Mouse (Mus musculus) liver, postnatal 0 days (tissue): ENCODE results near the gene Xlr5b. TPM values are rescaled to one million over a fixed set of nuclear protein-coding genes. Genes with fewer than 3 reads are reported as not detected.
"Not testable (repeated sequence)": the region's sequence is repeated elsewhere in the genome, so short reads cannot be mapped to it uniquely, and the experiment has no call there.

ENCODE experiments used
- ATAC-seq: fragments of 200-750 bp; cut with Nextera tagmentation; 2 replicates; pipeline ENCODE4 v1.8.0; 2017; ENCODE audit warnings: mild to moderate bottlenecking, moderate library complexity
- DNase-seq: peaks from one replicate; pipeline ENCODE4 v3.0.0-alpha.2; 2016
- H3K27ac ChIP-seq: fragments of 300-500 bp; sonication (generic); 2 replicates; pipeline ENCODE4 v1.5.1; 2014; ENCODE audit warnings: antibody characterized with exemption, moderate library complexity, mild to moderate bottlenecking, low read depth
- H3K27me3 ChIP-seq: fragments of 300-500 bp; sonication (generic); 2 replicates; pipeline ENCODE4 v1.6.1; 2014; ENCODE audit warnings: low read length, control low read depth, mixed read lengths; ENCODE audit not compliant: insufficient read depth
- H3K36me3 ChIP-seq: fragments of 300-500 bp; sonication (generic); replicated peaks from 2 replicates; pipeline ENCODE4 v1.6.1; 2014; ENCODE audit warnings: mild to moderate bottlenecking, control low read depth, low read length, moderate library complexity, mixed read lengths; ENCODE audit not compliant: insufficient read depth
- H3K4me1 ChIP-seq: fragments of 300-500 bp; sonication (generic); 2 replicates; pipeline ENCODE4 v1.6.1; 2014; ENCODE audit warnings: antibody characterized with exemption, mild to moderate bottlenecking, control low read depth; ENCODE audit not compliant: insufficient read depth
- H3K4me2 ChIP-seq: fragments of 300-500 bp; sonication (generic); 2 replicates; pipeline ENCODE4 v1.6.1; 2014; ENCODE audit warnings: low read depth, mild to moderate bottlenecking, low read length, moderate library complexity, mixed read lengths
- H3K4me3 ChIP-seq: fragments of 300-500 bp; sonication (generic); 2 replicates; pipeline ENCODE4 v1.5.1; 2014; ENCODE audit warnings: low read depth, low read length
- H3K9ac ChIP-seq: fragments of 300-500 bp; sonication (generic); replicated peaks from 2 replicates; pipeline ENCODE4 v1.6.1; 2014; ENCODE audit warnings: mild to moderate bottlenecking, moderate library complexity
- H3K9me3 ChIP-seq: fragments of 300-500 bp; sonication (generic); 2 replicates; pipeline ENCODE4 v1.6.1; 2016; ENCODE audit warnings: mild to moderate bottlenecking, control low read depth, low read length, mixed read lengths
- WGBS: fragments of 180-500 bp; shearing (Covaris S2); extraction: QIAGEN DNeasy Blood & Tissue Kit; methylation state at CpG from one replicate; pipeline ENCODE4 v1.1.7; 2014; ENCODE audit not compliant: insufficient replicate concordance; 5-methylcytosine and 5-hydroxymethylcytosine counted together
- polyA plus RNA-seq: library from polyadenylated mRNA; unstranded; fragments of >200 nt; fragmentation: Nextera tagmentation; extraction: Ambion mirVana; gene quantifications from 2 replicates; pipeline ENCODE4 v1.2.1, GENCODE M21; 2015

Gene Xlr5b
- polyA plus RNA-seq = not detected in 2 replicates

GRCm38 (mm10) chrX:73148496-73148895, at the start of gene Xlr5b:
Xlr5b (plus strand) TSS chrX:73148796.
- no CpG with 5 or more reads among the region's 20 CpGs for WGBS
- H3K27ac ChIP-seq = not testable (repeated sequence)

GRCm38 (mm10) chrX:73116747-73117146, 31.8 kb upstream of the Xlr5b start, which contains the start of gene Gm14685:
Gm14685 (plus strand) TSS chrX:73117047.
- H3K9ac ChIP-seq, H3K4me2 ChIP-seq, H3K36me3 ChIP-seq, DNase-seq, H3K9me3 ChIP-seq, ATAC-seq, H3K4me1 ChIP-seq, H3K27me3 ChIP-seq, H3K4me3 ChIP-seq, H3K27ac ChIP-seq: not testable (repeated sequence)
- no CpG with 5 or more reads among the region's 7 CpGs for WGBS

More at GRCm38 (mm10) chrX:73148496-73148895, at the start of gene Xlr5b:
- not testable (repeated sequence) for ATAC-seq, H3K36me3 ChIP-seq, H3K4me2 ChIP-seq, DNase-seq, H3K9me3 ChIP-seq, H3K4me1 ChIP-seq, H3K9ac ChIP-seq, H3K27me3 ChIP-seq, H3K4me3 ChIP-seq

- no CpG with 5 or more reads among the region's 12 CpGs for WGBS
Observed at GRCm38 (mm10) chrX:73122859-73123829, 25.5 kb upstream of the Xlr5b start.

GRCm38 (mm10) chrX:73143218-73143618, 5.4 kb upstream of the Xlr5b start:
- H3K4me2 ChIP-seq, H3K4me1 ChIP-seq, DNase-seq, H3K4me3 ChIP-seq, H3K36me3 ChIP-seq, H3K9ac ChIP-seq, H3K27ac ChIP-seq, H3K9me3 ChIP-seq, H3K27me3 ChIP-seq: not testable (repeated sequence)
- ATAC-seq = peak; percentile 94
- no CpG with 5 or more reads among the region's 7 CpGs for WGBS

More at GRCm38 (mm10) chrX:73122859-73123829, 25.5 kb upstream of the Xlr5b start:
- H3K27ac ChIP-seq, H3K9ac ChIP-seq, DNase-seq, H3K36me3 ChIP-seq, H3K27me3 ChIP-seq, H3K4me2 ChIP-seq, H3K9me3 ChIP-seq, H3K4me3 ChIP-seq, H3K4me1 ChIP-seq: not testable (repeated sequence)
- peak; percentile 92 for ATAC-seq

GRCm38 (mm10) chrX:73149350-73149749, 754 bp downstream of the Xlr5b start, which contains the start of gene DXBay18:
DXBay18 (minus strand) TSS chrX:73149450.
- not testable (repeated sequence) for H3K4me1 ChIP-seq, H3K36me3 ChIP-seq, H3K9ac ChIP-seq, H3K27me3 ChIP-seq, H3K9me3 ChIP-seq, ATAC-seq, DNase-seq, H3K4me3 ChIP-seq, H3K4me2 ChIP-seq, H3K27ac ChIP-seq
- WGBS = no CpG with 5 or more reads among the region's 7 CpGs

- not testable (repeated sequence) for H3K4me1 ChIP-seq, H3K4me2 ChIP-seq, H3K27me3 ChIP-seq, H3K9me3 ChIP-seq, DNase-seq, ATAC-seq, H3K4me3 ChIP-seq, H3K27ac ChIP-seq, H3K9ac ChIP-seq, H3K36me3 ChIP-seq
- WGBS = 84% methylated on average over 6 of the region's 15 CpGs
Observed at GRCm38 (mm10) chrX:73176889-73177288, 28.3 kb downstream of the Xlr5b start, which contains the start of gene Spin2d. Spin2d (minus strand) TSS chrX:73176989.

GRCm38 (mm10) chrX:73191934-73192333, 43.3 kb downstream of the Xlr5b start, which contains the start of gene Xlr3b:
Xlr3b (plus strand) TSS chrX:73192207.
- not testable (repeated sequence) for H3K4me3 ChIP-seq, ATAC-seq, H3K9me3 ChIP-seq, H3K4me1 ChIP-seq, H3K27me3 ChIP-seq, H3K36me3 ChIP-seq, H3K4me2 ChIP-seq, H3K9ac ChIP-seq, H3K27ac ChIP-seq
- 82% methylated on average over 8 of the region's 12 CpGs for WGBS
- DNase-seq = peak; percentile 10

Other genes starting within 250 kb of the Xlr5b start
- gene Cetn2, start 230.4 kb upstream of the Xlr5b start, polyA plus RNA-seq = 25.9 and 26.1 TPM in 2 replicates
- gene Nsdhl, start 230.2 kb upstream of the Xlr5b start, polyA plus RNA-seq = 10.8 and 11.5 TPM in 2 replicates
- 0.33 and 0.34 TPM in 2 replicates for gene Zfp185, start 161.5 kb upstream of the Xlr5b start, polyA plus RNA-seq
- not detected in 2 replicates for gene Pnma5, start 111.7 kb upstream of the Xlr5b start, polyA plus RNA-seq
- gene Pnma3, start 84.0 kb upstream of the Xlr5b start, polyA plus RNA-seq = not detected in 2 replicates
- 0.55 and 2.1 TPM in 2 replicates for gene Xlr4a, start 66.3 kb upstream of the Xlr5b start, polyA plus RNA-seq
- 0.74 and 4.1 TPM in 2 replicates for gene Xlr3a, start 51.7 kb upstream of the Xlr5b start, polyA plus RNA-seq
- 0.09 and 0.21 TPM in 2 replicates for gene Gm14685, start 31.7 kb upstream of the Xlr5b start, polyA plus RNA-seq
- gene DXBay18, start 654 bp downstream of the Xlr5b start, polyA plus RNA-seq = 0.07 TPM in 1 of 2 replicates, not detected in the other
- not detected in 2 replicates for gene Spin2d, start 28.2 kb downstream of the Xlr5b start, polyA plus RNA-seq
- 0.80 and 2.0 TPM in 2 replicates for gene Xlr3b, start 43.4 kb downstream of the Xlr5b start, polyA plus RNA-seq
- 0.85 and 1.1 TPM in 2 replicates for gene Xlr4b, start 65.5 kb downstream of the Xlr5b start, polyA plus RNA-seq
- 5.6 and 5.7 TPM in 2 replicates for gene F8a, start 79.5 kb downstream of the Xlr5b start, polyA plus RNA-seq
- 0.25 and 0.29 TPM in 2 replicates for gene Xlr4c, start 94.3 kb downstream of the Xlr5b start, polyA plus RNA-seq
- gene Xlr3c, start 116.6 kb downstream of the Xlr5b start, polyA plus RNA-seq = not detected in 2 replicates
- gene Xlr5a, start 144.2 kb downstream of the Xlr5b start, polyA plus RNA-seq = not detected in 2 replicates
- not detected in 2 replicates for gene Xlr5c, start 144.2 kb downstream of the Xlr5b start, polyA plus RNA-seq
- gene Gm45015, start 188.0 kb downstream of the Xlr5b start, polyA plus RNA-seq = not detected in 2 replicates
- gene Zfp275, start 193.8 kb downstream of the Xlr5b start, polyA plus RNA-seq = 1.7 and 1.8 TPM in 2 replicates
- gene Gm18336, start 249.9 kb downstream of the Xlr5b start, polyA plus RNA-seq = not detected in 2 replicates